Mouse (Mus musculus): ENCODE data around the gene Csdc2. TPM values are rescaled to one million over a fixed set of nuclear protein-coding genes. Genes with fewer than 3 reads are reported as not detected.
"Not testable (repeated sequence)": the region's sequence is repeated elsewhere in the genome, so short reads cannot be mapped to it uniquely, and the experiment has no call there.

Gene Csdc2
- polyA plus RNA-seq, 1 experiment from 2014 or later: 5.7 TPM

GRCm38 (mm10) chr15:81966062-81966829 is 29.7 kb downstream of the Csdc2 start:
- no peak for DNase-seq (ENCODE audit: low spot score)
- no peaks in the 10 kb centered on the region for H3K27me3 ChIP-seq (ENCODE audit: low read depth, poor library complexity, severe bottlenecking)
- WGBS: 83% methylated on average over 13 of the region's 14 CpGs
- no peak overlapping the region for H3K27ac ChIP-seq
- no peak overlapping the region for H3K4me3 ChIP-seq
- H3K4me1 ChIP-seq: peaks cover 7% of the 10 kb centered on the region
- H3K9me3 ChIP-seq (replicated peaks): no peaks in the 10 kb centered on the region
- no peaks in the 10 kb centered on the region for H3K36me3 ChIP-seq

DNA sequence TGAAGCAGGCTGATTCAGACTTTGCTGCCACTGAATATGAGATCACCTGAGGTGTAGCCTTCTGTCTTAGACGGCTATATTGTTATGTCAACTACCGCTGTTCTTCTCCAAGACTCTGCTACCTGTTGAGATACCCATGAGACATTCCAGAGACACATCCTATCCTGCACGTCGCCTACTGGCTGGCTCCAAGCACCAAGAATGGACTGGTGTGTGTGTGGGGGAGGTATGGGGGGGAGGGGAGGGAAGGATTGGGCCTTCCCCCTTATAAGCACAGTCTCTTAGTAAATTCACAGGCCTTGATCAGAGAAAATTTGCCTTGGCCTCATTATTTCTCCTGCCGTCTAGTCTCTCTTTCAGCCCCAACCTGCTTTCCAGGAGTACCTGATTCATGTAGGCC is 31.3 kb downstream of the Csdc2 start:
- WGBS: 88% methylated on average over 5 of the region's 5 CpGs
- no peak for DNase-seq (ENCODE audit: low spot score)
- Histone ChIP-seq H3K36me3 (no peaks in the 10 kb centered on the region), H3K4me3 (no peak overlapping the region), H3K9me3 (replicated peaks) (no peaks in the 10 kb centered on the region; the same call in 1 of the 2 replicates), H3K4me1 (peaks cover 7% of the 10 kb centered on the region), H3K27ac (no peak overlapping the region), H3K27me3 (ENCODE audit: low read depth, poor library complexity, severe bottlenecking) (no peaks in the 10 kb centered on the region)

DNA sequence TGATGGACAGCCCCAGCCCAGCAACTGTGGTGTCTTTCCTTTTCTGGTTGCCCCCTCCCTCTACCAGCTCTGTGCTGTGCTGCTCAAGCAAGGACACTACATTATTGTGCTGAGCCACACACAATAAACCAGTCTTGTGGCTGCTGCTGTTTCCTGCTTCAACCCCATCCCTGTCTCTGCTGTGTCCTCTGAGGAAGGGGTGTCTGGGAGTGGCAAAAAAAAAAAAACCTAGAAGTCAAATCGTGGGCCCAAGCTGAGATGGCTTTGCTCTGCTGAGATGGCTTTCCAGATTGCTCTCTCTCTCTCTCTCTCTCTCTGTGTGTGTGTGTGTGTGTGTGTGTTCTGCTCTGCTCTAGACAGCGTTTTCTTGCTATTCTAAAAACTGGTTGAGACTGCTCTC is 31.9 kb downstream of the Csdc2 start:
- no peaks in the 10 kb centered on the region for H3K36me3 ChIP-seq
- H3K4me3 ChIP-seq: no peak overlapping the region
- H3K4me1 ChIP-seq: peaks cover 7% of the 10 kb centered on the region
- no peak overlapping the region for H3K27ac ChIP-seq
- no peaks in the 10 kb centered on the region for H3K27me3 ChIP-seq (ENCODE audit: low read depth, poor library complexity, severe bottlenecking)
- no peaks in the 10 kb centered on the region; the same call in 1 of the 2 replicates for H3K9me3 ChIP-seq (replicated peaks)
- WGBS: 60% methylated on average over 2 of the region's 2 CpGs
- DNase-seq (ENCODE audit: low spot score): no peak

DNA sequence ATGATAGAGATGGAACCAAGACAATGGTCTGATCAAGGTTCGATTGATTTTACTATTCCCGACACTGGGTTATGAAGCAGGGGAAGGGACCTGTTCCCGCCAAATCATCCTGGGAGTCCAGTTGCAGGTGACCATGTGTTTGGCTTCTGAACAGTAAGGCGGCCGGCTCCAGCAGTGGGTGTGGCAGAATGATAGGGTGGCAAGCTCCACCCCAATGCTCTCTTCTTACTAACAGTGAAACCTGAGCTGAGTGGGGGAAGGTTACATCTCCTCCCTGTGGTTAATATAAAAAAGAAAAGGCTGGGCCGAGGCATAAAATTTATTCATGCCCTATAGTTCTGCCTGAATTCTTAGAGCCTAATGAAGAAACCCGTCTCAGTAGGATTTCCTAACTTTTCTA is 32.6 kb downstream of the Csdc2 start:
- Histone ChIP-seq H3K36me3 (no peaks in the 10 kb centered on the region), H3K4me3 (no peak overlapping the region), H3K9me3 (replicated peaks) (no peaks in the 10 kb centered on the region; the same call in 1 of the 2 replicates), H3K4me1 (peaks cover 7% of the 10 kb centered on the region), H3K27ac (no peak overlapping the region), H3K27me3 (ENCODE audit: low read depth, poor library complexity, severe bottlenecking) (no peaks in the 10 kb centered on the region)
- DNase-seq (ENCODE audit: low spot score): peak; percentile 32
- 69% methylated on average over 7 of the region's 7 CpGs for WGBS

DNA sequence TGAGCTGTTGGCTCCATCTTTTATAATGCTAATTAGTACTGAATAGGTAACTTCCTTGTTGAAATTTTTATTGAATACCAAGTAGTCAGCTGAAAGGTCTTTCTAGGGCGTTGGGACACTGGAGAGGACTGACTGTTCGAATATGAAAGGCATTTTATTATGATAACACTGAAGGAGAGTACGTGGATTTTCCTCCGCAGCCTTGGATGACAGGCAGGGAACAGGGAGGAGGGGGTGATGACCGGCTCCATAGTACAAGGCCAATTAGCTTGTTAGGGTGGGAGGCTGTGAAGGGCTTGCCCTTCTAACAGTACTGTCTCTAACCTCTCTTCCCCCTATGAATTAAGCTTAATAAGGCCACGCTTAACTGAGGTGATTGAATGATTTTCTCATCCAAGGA is 33.1 kb downstream of the Csdc2 start:
- H3K9me3 ChIP-seq (replicated peaks); DNase-seq (ENCODE audit: low spot score); H3K4me3 ChIP-seq; H3K36me3 ChIP-seq; H3K27ac ChIP-seq; H3K27me3 ChIP-seq (ENCODE audit: low read depth, poor library complexity, severe bottlenecking); H3K4me1 ChIP-seq: not testable (repeated sequence)
- 77% methylated on average over 6 of the region's 6 CpGs for WGBS

DNA sequence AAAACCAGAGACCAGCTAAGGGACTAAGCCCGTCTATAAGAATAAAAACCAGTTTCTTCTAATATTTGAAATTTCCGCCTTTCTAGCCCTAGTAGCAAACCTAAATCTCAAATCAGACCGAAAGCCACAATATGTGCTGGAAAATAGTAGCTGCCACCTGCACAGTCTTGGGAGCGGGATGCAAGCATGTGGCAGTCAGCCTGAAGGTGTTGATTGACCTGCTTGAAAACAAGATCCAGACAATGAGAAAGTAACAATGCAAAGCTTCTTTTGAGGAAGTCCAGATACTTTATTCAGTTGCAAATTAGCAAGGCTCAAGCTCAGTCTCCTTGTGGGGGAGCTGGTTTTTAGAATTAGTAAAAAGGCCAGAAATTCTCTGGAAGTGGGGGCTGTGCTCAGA is 33.9 kb downstream of the Csdc2 start:
- not testable (repeated sequence) for H3K27ac ChIP-seq; H3K27me3 ChIP-seq (ENCODE audit: low read depth, poor library complexity, severe bottlenecking); H3K36me3 ChIP-seq; H3K9me3 ChIP-seq (replicated peaks); H3K4me3 ChIP-seq; H3K4me1 ChIP-seq; DNase-seq (ENCODE audit: low spot score)
- WGBS: 94% methylated on average over 4 of the region's 4 CpGs

DNA sequence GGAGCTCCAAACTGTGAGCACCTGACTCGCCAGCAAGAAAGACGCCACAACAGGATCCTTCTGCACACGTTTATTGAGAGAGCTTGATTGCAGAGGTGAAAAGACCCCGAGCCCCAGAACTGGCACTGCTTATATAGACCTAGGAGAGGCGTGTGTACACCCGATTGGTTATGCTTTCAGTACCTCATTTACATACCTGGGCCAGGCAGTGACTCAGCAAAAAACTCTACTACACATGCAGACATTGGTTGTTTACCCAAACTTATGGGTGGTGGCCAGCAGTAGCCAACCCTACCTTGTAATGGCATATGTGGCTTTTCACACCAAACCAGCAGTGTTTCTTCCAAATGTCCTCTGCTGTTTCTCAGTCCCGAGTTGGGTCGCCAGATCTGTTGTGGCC is 38.6 kb downstream of the Csdc2 start:
- H3K9me3 ChIP-seq (replicated peaks); H3K27me3 ChIP-seq (ENCODE audit: low read depth, poor library complexity, severe bottlenecking); H3K4me3 ChIP-seq; H3K27ac ChIP-seq; H3K36me3 ChIP-seq; DNase-seq (ENCODE audit: low spot score); H3K4me1 ChIP-seq: not testable (repeated sequence)
- WGBS: 95% methylated on average over 8 of the region's 8 CpGs

GRCm38 (mm10) chr15:81980321-81980720 is 43.8 kb downstream of the Csdc2 start, which contains the start of gene 1700029P11Rik:
TSS of gene 1700029P11Rik (plus strand) at chr15:81980540.
- no peaks in the 10 kb centered on the region; the same call in 1 of the 2 replicates for H3K9me3 ChIP-seq (replicated peaks)
- no peaks in the 10 kb centered on the region for H3K4me1 ChIP-seq
- no peak within 1 kb of the TSS for H3K4me3 ChIP-seq
- 95% methylated on average over 23 of the region's 23 CpGs for WGBS
- no peaks in the 10 kb centered on the region for H3K36me3 ChIP-seq
- no peaks in the 10 kb centered on the region for H3K27me3 ChIP-seq (ENCODE audit: low read depth, poor library complexity, severe bottlenecking)
- no peak for DNase-seq (ENCODE audit: low spot score)
- H3K27ac ChIP-seq: no peak within 1 kb of the TSS

DNA sequence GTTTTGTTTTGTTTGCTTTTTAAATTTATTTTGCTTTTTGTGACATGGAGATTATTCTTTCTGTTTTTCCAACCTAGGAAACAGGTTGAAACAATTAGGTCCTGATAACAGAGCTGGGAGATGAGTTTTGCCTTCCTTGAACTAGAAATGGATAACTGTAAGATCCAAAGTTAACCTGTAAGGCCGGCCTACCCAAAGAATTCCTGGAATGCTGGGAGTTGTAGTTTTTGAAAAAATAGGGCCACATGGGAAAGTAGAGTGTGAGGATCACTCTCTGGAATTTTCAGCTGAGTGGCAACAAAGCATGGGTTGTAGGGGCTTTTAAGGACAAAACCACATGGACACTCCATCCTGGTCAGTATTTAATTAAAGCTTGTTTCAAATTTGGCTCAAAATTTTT is 45.6 kb downstream of the Csdc2 start:
- Histone ChIP-seq H3K9me3 (replicated peaks) (no peaks in the 10 kb centered on the region), H3K27ac (no peak overlapping the region), H3K36me3 (no peaks in the 10 kb centered on the region), H3K4me1 (no peaks in the 10 kb centered on the region), H3K27me3 (ENCODE audit: low read depth, poor library complexity, severe bottlenecking) (no peaks in the 10 kb centered on the region), H3K4me3 (no peak overlapping the region)
- WGBS: 58% methylated on average over 1 of the region's 1 CpGs
- no peak for DNase-seq (ENCODE audit: low spot score)

DNA sequence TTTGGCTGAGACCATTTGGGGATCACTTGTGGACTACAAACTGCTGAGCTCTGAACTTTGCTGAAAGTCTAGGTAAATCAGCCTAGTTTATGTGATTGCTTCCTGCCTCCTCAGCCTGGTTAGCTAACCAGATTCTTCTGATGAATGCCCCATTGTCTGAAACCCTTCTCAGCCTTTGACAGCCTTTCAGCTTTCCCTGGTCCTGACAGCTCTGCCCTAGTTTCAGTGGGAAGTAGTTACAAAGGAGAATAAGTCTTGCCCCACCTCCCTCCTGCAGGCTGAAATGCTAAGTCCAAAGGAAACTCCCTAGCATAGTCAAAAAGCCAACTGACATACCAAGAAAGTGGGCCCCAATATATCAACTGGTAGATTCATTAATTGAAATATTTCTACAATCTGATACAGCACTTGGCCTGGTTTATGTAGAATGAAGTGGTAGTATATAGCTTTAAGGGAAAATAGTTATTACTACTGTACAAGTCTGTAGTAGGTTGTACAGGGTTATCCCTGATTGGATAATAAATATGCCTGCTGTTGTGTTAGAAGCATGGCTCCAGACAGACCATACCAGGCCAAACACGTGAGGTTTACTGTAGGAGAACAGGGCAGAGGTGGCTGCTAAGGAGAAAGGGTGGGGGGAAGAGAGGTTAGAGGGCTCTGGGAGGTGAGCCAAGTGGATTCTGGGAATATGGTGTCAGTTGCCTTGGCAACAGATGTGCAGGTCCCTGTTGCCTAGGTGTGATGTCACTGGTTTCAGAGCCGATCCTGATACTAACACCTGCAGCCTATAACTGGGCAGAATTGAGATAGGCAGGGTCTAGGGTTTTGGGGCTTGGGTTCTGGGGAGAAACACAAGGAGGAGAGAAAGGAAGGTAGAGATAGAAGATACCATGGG is 49.0 kb downstream of the Csdc2 start:
- H3K4me1 ChIP-seq: no peaks in the 10 kb centered on the region
- WGBS: 68% methylated on average over 2 of the region's 2 CpGs
- no peak for DNase-seq (ENCODE audit: low spot score)
- no peaks in the 10 kb centered on the region for H3K36me3 ChIP-seq
- H3K27ac ChIP-seq: no peak overlapping the region
- H3K4me3 ChIP-seq: no peak overlapping the region
- H3K27me3 ChIP-seq (ENCODE audit: low read depth, poor library complexity, severe bottlenecking): no peaks in the 10 kb centered on the region
- H3K9me3 ChIP-seq (replicated peaks): no peaks in the 10 kb centered on the region

DNA sequence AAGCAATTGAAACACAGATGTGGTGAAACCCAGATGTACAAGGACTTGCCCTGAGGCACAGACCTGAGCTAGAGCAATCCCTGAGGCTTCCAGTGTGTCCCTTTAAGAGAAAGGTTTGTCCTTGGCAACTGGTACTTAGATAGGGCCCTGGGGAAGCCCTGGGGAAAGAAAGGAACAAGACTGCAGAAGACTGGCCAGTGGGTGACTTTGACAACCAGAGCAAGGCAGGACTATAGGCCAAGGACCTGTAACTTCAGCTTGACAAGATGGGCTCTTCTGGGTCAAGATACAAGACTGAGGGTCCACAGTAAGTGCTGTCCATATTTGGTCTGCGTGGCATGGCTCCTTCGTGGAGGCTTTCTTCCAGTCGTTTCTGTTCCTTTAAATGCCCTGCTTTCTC is 51.1 kb downstream of the Csdc2 start, which contains the start of gene Xrcc6:
TSS of gene Xrcc6 (plus strand) at position 190 of the 400 bp plus-strand sequence.
- WGBS: 82% methylated on average over 3 of the region's 3 CpGs
- DNase-seq (ENCODE audit: low spot score): no peak
- H3K4me1 ChIP-seq: no peaks in the 10 kb centered on the region
- H3K27me3 ChIP-seq (ENCODE audit: low read depth, poor library complexity, severe bottlenecking): no peaks in the 10 kb centered on the region
- no peak within 1 kb of the TSS for H3K27ac ChIP-seq
- H3K9me3 ChIP-seq (replicated peaks): no peaks in the 10 kb centered on the region
- H3K36me3 ChIP-seq: peaks cover 2% of the 10 kb centered on the region; the same call in 1 of the 2 replicates
- no peak within 1 kb of the TSS for H3K4me3 ChIP-seq

GRCm38 (mm10) chr15:81989371-81990062 is 53.0 kb downstream of the Csdc2 start:
- Histone ChIP-seq H3K36me3 (peaks cover 20% of the 10 kb centered on the region), H3K9me3 (replicated peaks) (no peaks in the 10 kb centered on the region), H3K27ac (peak overlapping the region; percentile 39; the same call in 1 of the 2 replicates), H3K27me3 (ENCODE audit: low read depth, poor library complexity, severe bottlenecking) (no peaks in the 10 kb centered on the region), H3K4me3 (no peak overlapping the region), H3K4me1 (no peaks in the 10 kb centered on the region)
- peak; percentile 90 for DNase-seq (ENCODE audit: low spot score)
- 46% methylated on average over 11 of the region's 11 CpGs for WGBS

Measured in limb, embryonic 10.5 days (tissue).